Mouse (Mus musculus): Measurements from ENCODE around the gene Tmem38b.
A peak's percentile ranks its signal among the peaks of the same experiment; 100 is the strongest.

Tmem38b gene

GRCm38 (mm10) chr4:53886342-53887088 is 60.7 kb downstream of the Tmem38b start:
- DNase-seq = peak in 1 of 2 experiments; percentile 15

GRCm38 (mm10) chr4:53895335-53895734 is 69.5 kb downstream of the Tmem38b start:
- no peak for DNase-seq

DNA sequence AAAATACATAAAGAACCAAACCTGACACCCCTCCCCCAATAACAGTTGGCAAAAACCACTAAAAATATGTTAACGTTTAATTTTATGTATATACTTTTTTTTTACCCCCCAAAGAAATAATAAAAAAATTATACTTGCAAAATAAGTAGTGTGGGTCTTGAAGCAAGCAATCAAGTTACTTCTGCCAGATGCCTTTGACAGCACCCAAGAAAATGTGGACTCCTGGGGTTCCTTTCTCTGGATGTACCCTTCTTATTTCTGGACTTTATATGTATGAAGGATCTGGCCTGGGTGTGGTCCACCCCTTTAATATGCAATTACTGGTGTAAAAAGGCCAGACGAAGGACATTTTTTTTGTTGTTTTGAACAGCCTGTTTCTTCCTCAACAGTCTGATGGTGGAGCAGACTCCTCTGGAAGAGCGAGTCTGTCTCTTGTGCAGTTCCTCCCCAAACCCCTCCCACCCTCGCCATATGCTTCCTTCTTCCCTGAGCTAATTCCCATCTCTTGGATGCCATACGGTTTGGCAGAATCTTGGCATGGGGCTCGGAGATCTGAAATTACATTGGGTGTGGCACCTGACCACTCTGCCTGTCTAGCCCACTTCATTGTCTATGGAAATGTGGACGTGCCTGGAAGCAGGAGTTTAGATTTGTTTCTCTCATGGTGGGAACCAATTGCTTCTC is 70.4 kb downstream of the Tmem38b start:
- peak; percentile 47 to 50 for DNase-seq

DNA sequence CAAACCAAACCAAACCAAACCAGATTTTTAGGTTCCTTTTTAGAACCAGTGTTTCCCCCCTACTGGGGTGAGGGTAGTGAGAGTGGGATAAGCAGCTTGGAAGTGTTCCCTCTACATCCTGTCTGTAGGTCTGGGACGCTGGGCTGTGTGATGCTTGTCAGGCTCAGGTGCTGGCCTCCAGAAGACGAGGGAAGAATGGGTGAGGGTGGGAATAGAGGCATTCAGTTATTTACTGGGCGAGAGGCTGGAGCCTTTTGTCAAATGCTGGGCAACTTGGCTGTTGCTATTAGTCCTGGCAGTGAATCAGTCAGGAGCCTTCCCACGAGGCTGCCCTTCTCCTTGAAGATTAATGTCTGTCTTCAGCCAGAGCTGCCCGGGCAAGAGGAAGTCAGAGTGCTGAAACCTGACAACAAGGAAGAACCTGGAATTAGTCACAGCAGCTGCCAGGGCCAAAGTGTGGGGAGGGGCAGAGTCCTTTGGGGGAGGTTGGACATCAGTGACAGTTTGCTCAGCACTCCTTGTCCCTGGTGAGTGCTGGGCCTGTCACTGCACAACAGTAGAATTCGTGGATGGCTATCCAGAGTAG is 74.6 kb downstream of the Tmem38b start:
- DNase-seq = no peak

GRCm38 (mm10) chr4:53904335-53904734 is 78.5 kb downstream of the Tmem38b start:
- no peak for DNase-seq

DNA sequence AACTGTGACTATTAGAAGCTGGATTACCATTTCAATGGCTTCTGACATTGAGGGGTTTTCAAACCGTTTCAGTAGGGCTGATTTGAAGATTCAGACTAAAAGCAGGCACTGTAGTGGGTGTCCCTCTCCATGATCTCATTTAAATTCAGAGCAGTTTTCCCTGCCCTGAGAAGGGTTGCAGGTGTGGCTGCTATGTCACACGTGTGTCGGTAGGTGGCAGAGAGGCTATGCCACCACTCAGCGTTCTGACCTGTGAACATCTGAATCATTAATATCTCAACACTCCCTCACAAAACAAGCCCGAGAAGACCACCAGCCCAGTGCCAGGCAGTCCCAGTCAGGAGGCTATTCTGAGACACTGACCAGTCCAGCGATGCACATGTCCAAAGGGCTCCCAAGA is 79.7 kb downstream of the Tmem38b start:
- peak; percentile 39 to 41 for DNase-seq

- no peak for DNase-seq
Observed at GRCm38 (mm10) chr4:53907071-53907470, 81.2 kb downstream of the Tmem38b start.

Data from cerebellum, postnatal 14 days (tissue).